ENCODE assay signal across 26 mouse cellular contexts in genomic region chr9:111209158-111209699, GRCm38 (mm10).
DNase-seq lines count a peak whose midpoint lies in the region; ATAC-seq lines count a peak whose summit lies in the region.
"Had no signal": no experiment of that assay in that cellular context is flagged by ENCODE, and none has a peak within 500 bp of the region (broad histone marks: within the 10 kb centered on the region; RNA-seq: fewer than 3 reads in every experiment).

No protein-coding gene starts in this region.

- peak; percentile 56 for DNase-seq in heart, adult 11 months
- no peak for DNase-seq in heart, postnatal 25 days (ENCODE audit: low spot score)
- no peak for DNase-seq in heart, embryonic 10.5 days (ENCODE audit: low spot score)
- peak; percentile 3 for DNase-seq in retina, postnatal 1 day
- no peak for DNase-seq in retina, embryonic 14.5 days (ENCODE audit: low spot score)
- no peak for DNase-seq in ovary, postnatal 36 days (ENCODE audit: low spot score)
- DNase-seq: adrenal gland, postnatal 10 days; adrenal gland, postnatal 36 days; cerebellum, adult 18-20 months; cerebellum, adult 9-10 months; cerebellum, postnatal 14 days; gastrocnemius, adult 2 months; gastrocnemius, postnatal 14 days; heart, adult 2 months; heart, postnatal 36 days; kidney, adult 11 months had no signal

- ATAC-seq in heart, embryonic 16.5 days (replicated peaks; ENCODE audit: extremely low read depth, insufficient read depth, low FRiP score): no peak
- ATAC-seq in midbrain, embryonic 16.5 days: no peak
- ATAC-seq: forebrain, embryonic 13.5 days; forebrain, embryonic 16.5 days; hindbrain, embryonic 16.5 days; intestine, embryonic 15.5 days had no signal

- no peak overlapping the region for H3K9ac ChIP-seq in heart, embryonic 16.5 days (ENCODE audit: low read length)
- no peak overlapping the region for H3K9ac ChIP-seq in midbrain, embryonic 16.5 days (ENCODE audit: low read depth, low read length)
- H3K9ac ChIP-seq: forebrain, embryonic 13.5 days; hindbrain, embryonic 13.5 days; intestine, embryonic 15.5 days had no signal

- H3K4me3 ChIP-seq in heart, embryonic 16.5 days (ENCODE audit: low read length): no peak overlapping the region
- no peak overlapping the region for H3K4me3 ChIP-seq in heart, embryonic 10.5 days
- no peak overlapping the region for H3K4me3 ChIP-seq in midbrain, embryonic 16.5 days (ENCODE audit: low read depth, low read length)
- H3K4me3 ChIP-seq: forebrain, embryonic 10.5 days; forebrain, embryonic 13.5 days; gastrocnemius, adult 2 months; heart, adult 2 months; hindbrain, embryonic 10.5 days; hindbrain, embryonic 13.5 days; intestine, embryonic 15.5 days had no signal

- no peak overlapping the region for H3K4me2 ChIP-seq in heart, embryonic 16.5 days (ENCODE audit: low read depth, low read length)
- H3K4me2 ChIP-seq in midbrain, embryonic 16.5 days (ENCODE audit: low read length): no peak overlapping the region
- H3K4me2 ChIP-seq: forebrain, embryonic 13.5 days; hindbrain, embryonic 13.5 days; intestine, embryonic 15.5 days had no signal

- peaks cover 13% of the 10 kb centered on the region for H3K36me3 ChIP-seq in heart, embryonic 16.5 days (ENCODE audit: control insufficient read depth, insufficient read depth)
- peaks cover 10% of the 10 kb centered on the region for H3K36me3 ChIP-seq in heart, embryonic 10.5 days
- peaks cover 5% of the 10 kb centered on the region; the same call in 1 of the 2 replicates for H3K36me3 ChIP-seq in midbrain, embryonic 16.5 days (ENCODE audit: control insufficient read depth, insufficient read depth, low read length)

- no peaks in the 10 kb centered on the region for H3K9me3 ChIP-seq in heart, embryonic 16.5 days (replicated peaks; ENCODE audit: control insufficient read depth, low read length)
- H3K9me3 ChIP-seq in heart, embryonic 10.5 days: no peaks in the 10 kb centered on the region
- H3K9me3 ChIP-seq in midbrain, embryonic 16.5 days (replicated peaks; ENCODE audit: control insufficient read depth, low read length, poor library complexity, severe bottlenecking): no peaks in the 10 kb centered on the region
- H3K9me3 ChIP-seq: forebrain, embryonic 10.5 days; forebrain, embryonic 13.5 days; G1E; hindbrain, embryonic 10.5 days; hindbrain, embryonic 13.5 days; intestine, embryonic 15.5 days had no signal

- peaks cover 32% of the 10 kb centered on the region for H3K4me1 ChIP-seq in heart, embryonic 16.5 days (ENCODE audit: control insufficient read depth, insufficient read depth, low read length)
- peaks cover 50% of the 10 kb centered on the region for H3K4me1 ChIP-seq in heart, embryonic 10.5 days
- H3K4me1 ChIP-seq in midbrain, embryonic 16.5 days (ENCODE audit: control insufficient read depth, insufficient read depth, low read length): no peaks in the 10 kb centered on the region
- H3K4me1 ChIP-seq: forebrain, embryonic 10.5 days; forebrain, embryonic 13.5 days; hindbrain, embryonic 10.5 days; hindbrain, embryonic 13.5 days had no signal

- H3K27ac ChIP-seq in heart, embryonic 16.5 days (ENCODE audit: low read length): peak overlapping the region; percentile 62
- H3K27ac ChIP-seq in heart, embryonic 10.5 days: no peak overlapping the region
- H3K27ac ChIP-seq in midbrain, embryonic 16.5 days (ENCODE audit: low read length): no peak overlapping the region
- H3K27ac ChIP-seq: forebrain, embryonic 10.5 days; forebrain, embryonic 13.5 days; gastrocnemius, adult 2 months; heart, adult 2 months; hindbrain, embryonic 10.5 days; hindbrain, embryonic 13.5 days; intestine, embryonic 15.5 days had no signal

- H3K27me3 ChIP-seq in heart, embryonic 16.5 days (ENCODE audit: control insufficient read depth, insufficient read depth, low read length): no peaks in the 10 kb centered on the region
- no peaks in the 10 kb centered on the region for H3K27me3 ChIP-seq in heart, embryonic 10.5 days (ENCODE audit: insufficient read depth, poor library complexity, severe bottlenecking)
- no peaks in the 10 kb centered on the region for H3K27me3 ChIP-seq in midbrain, embryonic 16.5 days (ENCODE audit: control insufficient read depth, insufficient read depth, low read depth, low read length)
- H3K27me3 ChIP-seq: forebrain, embryonic 13.5 days; hindbrain, embryonic 13.5 days; intestine, embryonic 15.5 days had no signal

- intact Hi-C loops in heart, postnatal 25 days (cut with DNase I): no loop called here

- 92% methylated on average over 7 of the region's 7 CpGs for WGBS in heart, embryonic 16.5 days
- WGBS in heart, embryonic 10.5 days: 90% methylated on average over 7 of the region's 7 CpGs
- WGBS in midbrain, embryonic 16.5 days: 95% methylated on average over 7 of the region's 7 CpGs

Comparison
In these comparisons a context has a peak if more than half of its experiments do, and no peak if none do; other contexts are left out.
1. DNase-seq: peak in heart, adult 11 months (single experiment) and retina, postnatal 1 day (single experiment); none in heart, postnatal 25 days (single experiment), heart, embryonic 10.5 days (single experiment), retina, embryonic 14.5 days (single experiment) and ovary, postnatal 36 days (single experiment).